Mouse (Mus musculus) liver, embryonic 16.5 days (tissue): ENCODE data around the gene Ugdh. TPM values are rescaled to one million over a fixed set of nuclear protein-coding genes. Genes with fewer than 3 reads are reported as not detected.

Experiments
- ATAC-seq: fragments of 200-750 bp; cut with Nextera tagmentation; 2 replicates; pipeline ENCODE4 v1.8.0; 2017; ENCODE audit warnings: low read depth, mild to moderate bottlenecking, moderate number of reproducible peaks, moderate library complexity
- H3K27ac ChIP-seq: fragments of 300-500 bp; sonication (generic); 2 replicates; pipeline ENCODE4 v1.5.1; 2014; ENCODE audit warnings: mild to moderate bottlenecking, low read length
- H3K27me3 ChIP-seq: fragments of 300-500 bp; sonication (generic); 2 replicates; pipeline ENCODE4 v1.6.1; 2014; ENCODE audit warnings: low read depth, low read length, mixed read lengths; ENCODE audit not compliant: control insufficient read depth, insufficient read depth
- H3K36me3 ChIP-seq: fragments of 300-500 bp; sonication (generic); 2 replicates; pipeline ENCODE4 v1.6.1; 2014; ENCODE audit warnings: mild to moderate bottlenecking; ENCODE audit not compliant: control insufficient read depth, insufficient read depth
- H3K4me1 ChIP-seq: fragments of 300-500 bp; sonication (generic); 2 replicates; pipeline ENCODE4 v1.6.1; 2014; ENCODE audit warnings: low read depth, low read length, mixed read lengths; ENCODE audit not compliant: control insufficient read depth
- H3K4me2 ChIP-seq: fragments of 300-500 bp; sonication (generic); 2 replicates; pipeline ENCODE4 v1.6.1; 2014; ENCODE audit warnings: low read depth, low read length, mixed read lengths
- H3K4me3 ChIP-seq: fragments of 300-500 bp; sonication (generic); 2 replicates; pipeline ENCODE4 v1.5.1; 2014; ENCODE audit warnings: low read depth, mild to moderate bottlenecking, low read length
- H3K9ac ChIP-seq: fragments of 300-500 bp; sonication (generic); 2 replicates; pipeline ENCODE4 v1.6.1; 2014; ENCODE audit warnings: low read depth, low read length
- H3K9me3 ChIP-seq: fragments of 300-500 bp; sonication (generic); replicated peaks from 2 replicates; pipeline ENCODE4 v1.6.1; 2016; ENCODE audit warnings: low read length; ENCODE audit not compliant: control insufficient read depth
- WGBS: fragments of 180-500 bp; shearing (Covaris S2); extraction: QIAGEN DNeasy Blood & Tissue Kit; methylation state at CpG from one replicate; pipeline ENCODE4 v1.1.7; 2014; ENCODE audit not compliant: insufficient replicate concordance; 5-methylcytosine and 5-hydroxymethylcytosine counted together
- polyA plus RNA-seq: library from polyadenylated mRNA; unstranded; fragments of >200 nt; fragmentation: Nextera tagmentation; extraction: Ambion mirVana; gene quantifications from 2 replicates; pipeline ENCODE4 v1.2.1, GENCODE M21; 2015

Ugdh gene
- polyA plus RNA-seq, 1 experiment from 2014 or later, result 31.8 TPM

GRCm38 (mm10) chr5:65438041-65438440 lies 2.3 kb upstream of the Ugdh start:
- ATAC-seq, result no peak

GRCm38 (mm10) chr5:65435363-65435805 lies 365 bp downstream of the Ugdh start:
- Histone ChIP-seq H3K4me3 (peak overlapping the region; percentile 84), H3K4me2 (peak overlapping the region; percentile 90), H3K9ac (peak overlapping the region; percentile 78), H3K27me3 (no peaks in the 10 kb centered on the region), H3K9me3 (no peaks in the 10 kb centered on the region), H3K27ac (peak overlapping the region; percentile 61; the same call in 1 of the 2 replicates), H3K4me1 (peaks cover 10% of the 10 kb centered on the region), H3K36me3 (no peaks in the 10 kb centered on the region)
- ATAC-seq, result no peak; the same call in 1 of the 2 replicates
- under 1% methylated on average over 35 of the region's 47 CpGs for WGBS

More at GRCm38 (mm10) chr5:65438041-65438440, 2.3 kb upstream of the Ugdh start:
- H3K4me3 ChIP-seq, result no peak overlapping the region
- H3K9ac ChIP-seq, result no peak overlapping the region
- no peak overlapping the region for H3K4me2 ChIP-seq
- H3K9me3 ChIP-seq, result no peaks in the 10 kb centered on the region
- H3K4me1 ChIP-seq, result peaks cover 10% of the 10 kb centered on the region
- no peaks in the 10 kb centered on the region for H3K36me3 ChIP-seq
- no peak overlapping the region for H3K27ac ChIP-seq
- H3K27me3 ChIP-seq, result no peaks in the 10 kb centered on the region

GRCm38 (mm10) chr5:65434471-65435362 lies 1.0 kb downstream of the Ugdh start:
- H3K4me2 ChIP-seq, result peak overlapping the region; percentile 90
- 16% methylated on average over 15 of the region's 15 CpGs for WGBS
- peak overlapping the region; percentile 78 for H3K9ac ChIP-seq
- H3K27me3 ChIP-seq, result no peaks in the 10 kb centered on the region
- no peak for ATAC-seq
- peaks cover 10% of the 10 kb centered on the region for H3K4me1 ChIP-seq
- peak overlapping the region; percentile 84 for H3K4me3 ChIP-seq
- H3K36me3 ChIP-seq, result no peaks in the 10 kb centered on the region
- H3K27ac ChIP-seq, result no peak overlapping the region
- no peaks in the 10 kb centered on the region for H3K9me3 ChIP-seq

- WGBS, result 79% methylated on average over 5 of the region's 5 CpGs
- Histone ChIP-seq H3K36me3 (no peaks in the 10 kb centered on the region), H3K4me2 (no peak overlapping the region), H3K9me3 (no peaks in the 10 kb centered on the region), H3K9ac (no peak overlapping the region), H3K4me1 (no peaks in the 10 kb centered on the region; the same call in 1 of the 2 replicates), H3K27me3 (no peaks in the 10 kb centered on the region), H3K4me3 (no peak overlapping the region), H3K27ac (no peak overlapping the region)
- ATAC-seq, result no peak
Observed at GRCm38 (mm10) chr5:65429441-65429840, 6.3 kb downstream of the Ugdh start.

- WGBS, result 43% methylated on average over 4 of the region's 4 CpGs
- no peaks in the 10 kb centered on the region for H3K27me3 ChIP-seq
- no peak overlapping the region for H3K4me2 ChIP-seq
- no peak overlapping the region for H3K9ac ChIP-seq
- no peaks in the 10 kb centered on the region for H3K9me3 ChIP-seq
- no peaks in the 10 kb centered on the region for H3K4me1 ChIP-seq
- no peaks in the 10 kb centered on the region for H3K36me3 ChIP-seq
- no peak for ATAC-seq
- no peak overlapping the region for H3K27ac ChIP-seq
- H3K4me3 ChIP-seq, result no peak overlapping the region
Observed at GRCm38 (mm10) chr5:65428321-65428720, 7.4 kb downstream of the Ugdh start.

- Histone ChIP-seq H3K27me3 (no peaks in the 10 kb centered on the region), H3K9ac (no peak overlapping the region), H3K4me1 (peaks cover 6% of the 10 kb centered on the region), H3K4me3 (no peak overlapping the region), H3K36me3 (no peaks in the 10 kb centered on the region), H3K9me3 (no peaks in the 10 kb centered on the region), H3K4me2 (no peak overlapping the region), H3K27ac (no peak overlapping the region)
- 72% methylated on average over 5 of the region's 5 CpGs for WGBS
- no peak for ATAC-seq
Observed at GRCm38 (mm10) chr5:65425251-65425650, 10.5 kb downstream of the Ugdh start.

- H3K4me2 ChIP-seq, result no peak overlapping the region
- no peak overlapping the region for H3K9ac ChIP-seq
- H3K4me3 ChIP-seq, result no peak overlapping the region
- H3K36me3 ChIP-seq, result no peaks in the 10 kb centered on the region
- H3K9me3 ChIP-seq, result no peaks in the 10 kb centered on the region
- peak; percentile 64 for ATAC-seq
- H3K27me3 ChIP-seq, result no peaks in the 10 kb centered on the region
- H3K27ac ChIP-seq, result no peak overlapping the region
- peaks cover 8% of the 10 kb centered on the region for H3K4me1 ChIP-seq
- 53% methylated on average over 6 of the region's 6 CpGs for WGBS
Observed at GRCm38 (mm10) chr5:65424215-65424614, 11.5 kb downstream of the Ugdh start.

GRCm38 (mm10) chr5:65422803-65423202 lies 12.9 kb downstream of the Ugdh start:
- H3K4me3 ChIP-seq, result no peak overlapping the region
- ATAC-seq, result no peak
- 83% methylated on average over 8 of the region's 8 CpGs for WGBS
- no peak overlapping the region for H3K4me2 ChIP-seq
- no peaks in the 10 kb centered on the region for H3K36me3 ChIP-seq
- peaks cover 8% of the 10 kb centered on the region for H3K4me1 ChIP-seq
- H3K9ac ChIP-seq, result no peak overlapping the region
- no peaks in the 10 kb centered on the region for H3K9me3 ChIP-seq
- no peak overlapping the region for H3K27ac ChIP-seq
- no peaks in the 10 kb centered on the region for H3K27me3 ChIP-seq

- Histone ChIP-seq H3K27ac (no peak overlapping the region), H3K36me3 (no peaks in the 10 kb centered on the region), H3K4me2 (no peak overlapping the region), H3K9me3 (no peaks in the 10 kb centered on the region), H3K27me3 (no peaks in the 10 kb centered on the region), H3K4me3 (no peak overlapping the region), H3K4me1 (peaks cover 15% of the 10 kb centered on the region), H3K9ac (no peak overlapping the region)
- peak; percentile 44; the same call in 1 of the 2 replicates for ATAC-seq
- 17% methylated on average over 6 of the region's 6 CpGs for WGBS
Observed at GRCm38 (mm10) chr5:65420822-65421221, 14.9 kb downstream of the Ugdh start.
